Mouse (Mus musculus): Measurements from ENCODE around the gene Lrrc46. TPM values are rescaled to one million over a fixed set of nuclear protein-coding genes. Genes with fewer than 3 reads are reported as not detected.

The Lrrc46 gene
- polyA plus RNA-seq, 1 experiment from 2014 or later = 0.90 TPM

DNA sequence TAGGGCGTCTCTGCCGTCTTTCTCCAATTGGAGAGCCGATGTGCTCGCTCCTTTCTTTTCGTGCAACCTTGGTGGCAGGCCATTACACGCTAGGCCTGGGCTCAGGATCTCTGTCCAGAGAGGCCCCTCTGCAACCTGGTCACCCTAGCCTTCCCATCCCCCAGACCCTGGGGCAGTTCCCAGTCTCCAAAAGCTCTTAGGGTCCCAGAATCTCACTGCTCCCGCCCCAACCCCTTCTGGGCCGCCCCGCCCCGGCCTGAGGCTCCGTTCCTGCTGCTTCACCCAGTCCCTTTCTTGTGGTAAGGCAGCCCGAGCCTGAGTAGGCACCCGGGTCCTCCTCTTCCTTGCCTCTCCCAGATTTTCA is 21.9 kb downstream of the Lrrc46 start:
- Histone ChIP-seq H3K4me3 (peak overlapping the region; percentile 56), H3K36me3 (no peaks in the 10 kb centered on the region), H3K27me3 (ENCODE audit: low read depth, poor library complexity, severe bottlenecking) (peaks cover 100% of the 10 kb centered on the region), H3K4me1 (peaks cover 43% of the 10 kb centered on the region), H3K27ac (peak overlapping the region; percentile 56; the same call in 1 of the 2 replicates), H3K9me3 (replicated peaks) (no peaks in the 10 kb centered on the region)
- DNase-seq (ENCODE audit: low spot score) = peak; percentile 54
- WGBS = 3% methylated on average over 13 of the region's 13 CpGs

DNA sequence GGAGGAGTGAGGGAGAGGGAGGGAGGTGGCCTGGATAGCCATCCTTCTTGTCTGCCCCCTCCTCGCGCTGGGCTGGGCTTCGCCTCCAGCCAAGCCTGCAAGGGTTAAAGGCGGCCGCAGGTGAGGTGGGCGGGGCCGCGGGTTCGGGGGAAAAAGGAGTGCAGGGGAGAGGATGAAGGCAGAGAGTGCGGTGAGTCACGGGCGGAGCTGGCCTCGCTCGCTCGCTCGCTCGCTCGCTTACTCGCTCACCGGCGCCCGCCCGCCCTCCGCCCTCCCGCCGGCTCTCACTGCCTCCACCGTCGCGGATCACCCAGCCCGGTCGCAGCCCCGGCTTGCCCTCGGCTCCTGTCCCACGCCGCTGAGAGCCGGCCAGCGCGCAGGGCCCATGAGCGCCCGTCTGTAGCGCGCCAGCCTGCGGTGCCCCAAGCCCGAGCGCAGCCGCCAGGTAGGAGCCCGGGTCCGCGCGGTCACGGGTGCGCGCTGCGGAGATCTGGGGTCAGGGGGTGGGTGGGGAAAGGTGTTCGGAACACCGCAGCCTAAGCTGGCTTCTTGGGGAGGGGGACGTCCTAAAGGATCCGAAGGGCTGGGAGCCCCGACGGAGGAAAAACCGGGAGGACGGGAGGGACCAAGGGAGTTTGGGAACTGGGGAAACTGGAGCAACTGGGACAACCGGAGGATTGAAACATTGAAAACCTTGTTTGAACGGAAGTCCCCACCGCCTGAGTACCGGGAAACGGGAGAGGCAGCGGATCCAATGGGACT is 22.4 kb downstream of the Lrrc46 start:
- Histone ChIP-seq H3K4me3 (peak overlapping the region; percentile 56), H3K36me3 (no peaks in the 10 kb centered on the region), H3K4me1 (peaks cover 43% of the 10 kb centered on the region), H3K27ac (peak overlapping the region; percentile 56), H3K9me3 (replicated peaks) (no peaks in the 10 kb centered on the region), H3K27me3 (ENCODE audit: low read depth, poor library complexity, severe bottlenecking) (peaks cover 100% of the 10 kb centered on the region)
- WGBS = under 1% methylated on average over 67 of the region's 68 CpGs
- DNase-seq (ENCODE audit: low spot score) = peak; percentile 74

- 1% methylated on average over 36 of the region's 36 CpGs for WGBS
- Histone ChIP-seq H3K27me3 (ENCODE audit: low read depth, poor library complexity, severe bottlenecking) (peaks cover 100% of the 10 kb centered on the region), H3K9me3 (replicated peaks) (no peaks in the 10 kb centered on the region), H3K27ac (peak overlapping the region; percentile 56), H3K4me1 (peaks cover 49% of the 10 kb centered on the region), H3K4me3 (peak overlapping the region; percentile 56), H3K36me3 (no peaks in the 10 kb centered on the region)
- DNase-seq (ENCODE audit: low spot score) = peak; percentile 62
Observed at GRCm38 (mm10) chr11:97017696-97018582, 23.3 kb downstream of the Lrrc46 start.

GRCm38 (mm10) chr11:97013121-97013670 is 28.0 kb downstream of the Lrrc46 start, which contains the start of gene Sp6:
TSS of gene Sp6 (plus strand) at chr11:97013394.
- Histone ChIP-seq H3K4me3 (no peak within 1 kb of the TSS), H3K4me1 (peaks cover 41% of the 10 kb centered on the region), H3K27ac (no peak within 1 kb of the TSS), H3K27me3 (ENCODE audit: low read depth, poor library complexity, severe bottlenecking) (peaks cover 98% of the 10 kb centered on the region), H3K9me3 (replicated peaks) (no peaks in the 10 kb centered on the region), H3K36me3 (no peaks in the 10 kb centered on the region)
- no peak for DNase-seq (ENCODE audit: low spot score)
- WGBS = 25% methylated on average over 8 of the region's 8 CpGs

DNA sequence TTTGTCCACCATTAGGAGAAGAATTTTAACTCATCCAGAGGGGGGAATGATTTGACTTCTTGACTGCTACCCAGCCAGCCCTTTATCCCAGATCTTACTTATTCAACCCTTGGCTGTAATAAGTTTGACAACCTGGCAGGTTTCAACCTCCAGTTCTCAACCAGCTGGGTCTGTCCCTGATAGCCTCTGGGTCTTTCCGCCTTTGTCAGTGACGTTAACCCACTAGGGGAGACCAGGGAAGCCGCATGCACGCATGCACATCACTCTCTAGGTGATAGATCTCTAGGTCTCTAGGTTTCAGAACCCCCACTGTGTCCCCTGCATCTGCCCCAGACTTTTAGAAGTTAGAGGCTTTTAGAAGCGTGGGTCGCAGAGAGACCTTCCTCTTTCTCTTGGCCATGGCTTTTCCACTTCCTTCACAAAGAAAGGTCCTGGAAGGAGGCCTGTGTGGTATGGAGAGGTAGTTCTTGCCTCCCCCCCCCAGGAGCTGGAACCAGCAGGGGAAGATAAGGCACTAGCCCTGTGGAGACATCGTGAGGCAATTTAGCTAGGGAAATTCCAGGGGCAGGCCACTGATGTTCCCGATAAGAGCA is 31.9 kb downstream of the Lrrc46 start:
- WGBS = 46% methylated on average over 8 of the region's 8 CpGs

GRCm38 (mm10) chr11:97007093-97007794 is 34.0 kb downstream of the Lrrc46 start:
- H3K36me3 ChIP-seq = no peaks in the 10 kb centered on the region
- H3K4me1 ChIP-seq = peaks cover 54% of the 10 kb centered on the region
- 69% methylated on average over 9 of the region's 9 CpGs for WGBS
- H3K4me3 ChIP-seq = no peak overlapping the region
- H3K27ac ChIP-seq = no peak overlapping the region
- H3K9me3 ChIP-seq (replicated peaks) = no peaks in the 10 kb centered on the region
- peaks cover 69% of the 10 kb centered on the region for H3K27me3 ChIP-seq (ENCODE audit: low read depth, poor library complexity, severe bottlenecking)
- DNase-seq (ENCODE audit: low spot score) = no peak

More for the DNA sequence above, 31.9 kb downstream of the Lrrc46 start:
- peaks cover 54% of the 10 kb centered on the region for H3K4me1 ChIP-seq
- no peak overlapping the region for H3K27ac ChIP-seq
- H3K4me3 ChIP-seq = no peak overlapping the region
- no peaks in the 10 kb centered on the region for H3K36me3 ChIP-seq
- H3K9me3 ChIP-seq (replicated peaks) = no peaks in the 10 kb centered on the region
- peaks cover 68% of the 10 kb centered on the region for H3K27me3 ChIP-seq (ENCODE audit: low read depth, poor library complexity, severe bottlenecking)
- DNase-seq (ENCODE audit: low spot score) = no peak

DNA sequence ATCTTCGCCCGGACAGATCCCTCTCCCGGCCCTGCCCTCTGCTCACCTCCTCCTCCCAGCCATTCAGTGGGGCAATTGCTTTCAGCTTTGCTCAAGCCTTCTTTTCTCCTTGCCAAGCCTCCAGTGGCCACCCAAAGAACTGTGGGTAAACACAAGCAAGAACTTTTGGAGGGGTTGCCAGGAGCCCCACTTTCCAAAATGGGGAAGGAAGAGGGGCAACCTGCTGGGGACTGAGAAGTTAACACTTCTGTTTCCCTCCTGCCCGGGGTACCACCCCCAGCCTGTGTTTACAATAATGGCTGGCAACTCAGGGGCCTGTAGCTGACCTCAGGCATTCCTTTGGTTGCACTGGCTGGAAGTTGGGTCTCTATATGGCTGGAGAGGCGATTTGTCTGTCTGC is 38.0 kb downstream of the Lrrc46 start:
- no peaks in the 10 kb centered on the region for H3K36me3 ChIP-seq
- H3K4me1 ChIP-seq = peaks cover 40% of the 10 kb centered on the region
- no peak overlapping the region for H3K4me3 ChIP-seq
- peaks cover 64% of the 10 kb centered on the region for H3K27me3 ChIP-seq (ENCODE audit: low read depth, poor library complexity, severe bottlenecking)
- peak overlapping the region; percentile 26; the same call in 1 of the 2 replicates for H3K27ac ChIP-seq
- no peak for DNase-seq (ENCODE audit: low spot score)
- no peaks in the 10 kb centered on the region for H3K9me3 ChIP-seq (replicated peaks)
- 32% methylated on average over 5 of the region's 5 CpGs for WGBS

DNA sequence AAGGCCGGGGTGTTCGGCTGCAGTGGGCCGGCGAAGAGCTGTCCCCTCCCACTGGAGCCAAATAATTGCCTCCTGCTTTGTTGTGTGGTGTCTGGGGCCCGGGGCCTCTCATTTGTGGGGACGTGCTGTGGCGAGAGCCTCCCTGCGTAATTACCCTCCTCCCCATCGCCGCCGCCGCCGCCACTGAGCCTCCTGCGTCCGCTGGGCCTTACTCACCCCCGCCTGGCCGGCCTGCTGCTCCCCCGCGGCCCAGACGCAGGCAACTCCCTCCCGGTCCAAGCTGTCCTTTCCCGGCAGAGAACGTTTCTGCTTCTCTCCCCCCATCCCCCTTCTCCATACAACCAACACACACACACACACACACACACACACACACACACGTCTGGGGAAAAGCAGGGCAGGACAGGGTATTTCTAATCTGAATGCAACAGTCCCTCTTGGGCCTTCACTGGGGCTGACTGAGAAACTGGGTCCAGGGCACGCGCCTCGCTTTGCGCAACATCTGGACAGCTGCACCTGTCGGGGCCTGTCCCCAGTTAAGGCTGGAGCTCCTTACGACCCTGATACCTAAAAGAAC is 43.7 kb downstream of the Lrrc46 start:
- Histone ChIP-seq H3K9me3 (replicated peaks) (no peaks in the 10 kb centered on the region), H3K36me3 (no peaks in the 10 kb centered on the region), H3K4me1 (peaks cover 53% of the 10 kb centered on the region), H3K4me3 (peak overlapping the region; percentile 54), H3K27me3 (ENCODE audit: low read depth, poor library complexity, severe bottlenecking) (peaks cover 86% of the 10 kb centered on the region), H3K27ac (peak overlapping the region; percentile 86)
- 5% methylated on average over 29 of the region's 30 CpGs for WGBS
- peak; percentile 75 for DNase-seq (ENCODE audit: low spot score)

DNA sequence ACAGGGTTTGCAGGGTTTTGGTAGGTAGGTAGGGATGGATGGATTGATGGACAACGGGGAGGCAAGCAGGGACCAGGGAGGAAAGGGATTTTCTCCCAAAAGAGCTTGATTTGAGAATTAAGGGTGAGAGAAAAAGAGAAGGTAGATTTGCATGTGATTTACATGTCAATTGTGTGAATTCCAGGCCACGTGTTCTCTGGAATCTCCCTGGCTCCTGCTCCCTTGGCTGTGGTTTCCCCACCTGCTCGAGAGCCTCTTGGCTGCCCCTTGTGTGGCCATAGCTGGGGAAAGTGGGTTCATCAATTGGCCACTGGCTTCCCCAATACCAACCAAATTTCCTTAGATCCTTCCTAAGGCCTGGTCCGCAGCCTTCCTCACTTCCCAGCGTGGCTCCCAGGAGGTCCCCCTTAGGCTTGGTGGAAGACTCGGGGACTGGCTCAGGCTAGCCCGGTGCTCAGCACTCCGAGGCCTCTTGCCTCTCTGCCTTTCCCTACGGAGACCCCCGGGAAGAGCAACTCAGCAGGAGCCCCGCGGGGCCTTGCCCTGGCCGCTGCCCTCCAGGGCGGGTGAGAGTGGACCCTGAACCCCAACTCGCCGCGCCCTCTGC is 44.3 kb downstream of the Lrrc46 start:
- Histone ChIP-seq H3K27me3 (ENCODE audit: low read depth, poor library complexity, severe bottlenecking) (peaks cover 85% of the 10 kb centered on the region), H3K27ac (peak overlapping the region; percentile 86), H3K9me3 (replicated peaks) (no peaks in the 10 kb centered on the region), H3K4me1 (peaks cover 59% of the 10 kb centered on the region), H3K4me3 (peak overlapping the region; percentile 54), H3K36me3 (no peaks in the 10 kb centered on the region)
- DNase-seq (ENCODE audit: low spot score) = no peak
- WGBS = 15% methylated on average over 17 of the region's 17 CpGs

DNA sequence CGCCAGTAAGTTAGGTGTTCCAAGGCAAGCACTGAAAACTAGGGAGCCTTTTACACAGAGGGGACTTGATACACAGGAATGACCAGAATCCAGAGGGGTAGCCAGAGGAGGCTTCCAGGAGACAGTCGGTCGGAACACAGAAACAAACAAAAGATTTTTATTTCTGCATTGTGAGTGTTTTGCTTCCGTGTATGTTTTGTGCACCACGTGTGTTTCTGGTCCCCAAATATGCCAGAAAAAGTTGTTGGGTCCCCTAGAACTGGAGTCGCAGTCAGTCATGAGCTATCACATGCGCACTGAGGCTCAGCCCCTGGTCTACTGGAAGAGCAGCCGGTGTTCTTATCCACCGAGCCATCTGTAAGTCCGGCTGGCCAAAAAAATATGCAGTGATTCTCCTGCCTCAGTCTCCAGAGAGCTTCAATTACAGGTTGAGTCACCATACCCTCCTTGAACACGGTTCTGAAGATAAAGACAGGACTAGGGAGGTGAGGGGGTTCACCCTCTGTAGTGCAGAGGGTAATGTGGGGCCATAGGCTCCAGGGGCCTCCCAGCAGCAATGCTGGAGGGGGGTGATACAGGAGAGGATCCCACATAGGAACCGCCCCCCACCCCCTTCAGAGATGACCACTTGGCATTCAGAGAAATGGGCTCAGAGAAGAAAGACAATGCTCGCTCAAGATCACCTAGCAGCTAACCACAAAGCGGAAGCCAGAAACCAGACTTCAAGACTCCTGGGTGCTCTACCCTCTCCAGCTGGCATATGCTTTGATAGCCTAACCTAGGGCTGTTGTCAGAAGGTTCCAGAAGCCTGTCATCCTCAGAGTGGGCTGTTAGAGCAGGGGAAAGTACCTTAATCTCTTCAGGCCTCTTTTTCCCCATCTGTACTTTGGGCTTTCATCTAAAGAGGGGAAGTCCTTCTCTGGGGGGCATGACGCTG is 45.1 kb downstream of the Lrrc46 start:
- no peak for DNase-seq (ENCODE audit: low spot score)
- H3K36me3 ChIP-seq = no peaks in the 10 kb centered on the region
- H3K4me1 ChIP-seq = peaks cover 54% of the 10 kb centered on the region
- H3K9me3 ChIP-seq (replicated peaks) = no peaks in the 10 kb centered on the region
- peaks cover 77% of the 10 kb centered on the region for H3K27me3 ChIP-seq (ENCODE audit: low read depth, poor library complexity, severe bottlenecking)
- H3K27ac ChIP-seq = no peak overlapping the region
- H3K4me3 ChIP-seq = no peak overlapping the region
- WGBS = 78% methylated on average over 15 of the region's 15 CpGs

- DNase-seq (ENCODE audit: low spot score) = no peak
- peaks cover 50% of the 10 kb centered on the region for H3K4me1 ChIP-seq
- H3K27ac ChIP-seq = 0 out of 2 replicates have a peak overlapping the region, but pooled peaks have one; percentile 39
- peaks cover 70% of the 10 kb centered on the region for H3K27me3 ChIP-seq (ENCODE audit: low read depth, poor library complexity, severe bottlenecking)
- no peak overlapping the region for H3K4me3 ChIP-seq
- H3K36me3 ChIP-seq = no peaks in the 10 kb centered on the region
- H3K9me3 ChIP-seq (replicated peaks) = no peaks in the 10 kb centered on the region
- WGBS = 22% methylated on average over 5 of the region's 5 CpGs
Observed at GRCm38 (mm10) chr11:96995031-96995430, 46.2 kb downstream of the Lrrc46 start.
